Mouse (Mus musculus): ENCODE measurements around the gene Ston2. TPM values are rescaled to one million over a fixed set of nuclear protein-coding genes. Genes with fewer than 3 reads are reported as not detected.
A peak's percentile ranks its signal among the peaks of the same experiment; 100 is the strongest.

The Ston2 gene
- polyA plus RNA-seq, 1 experiment from 2014 or later = 5.6 TPM

DNA sequence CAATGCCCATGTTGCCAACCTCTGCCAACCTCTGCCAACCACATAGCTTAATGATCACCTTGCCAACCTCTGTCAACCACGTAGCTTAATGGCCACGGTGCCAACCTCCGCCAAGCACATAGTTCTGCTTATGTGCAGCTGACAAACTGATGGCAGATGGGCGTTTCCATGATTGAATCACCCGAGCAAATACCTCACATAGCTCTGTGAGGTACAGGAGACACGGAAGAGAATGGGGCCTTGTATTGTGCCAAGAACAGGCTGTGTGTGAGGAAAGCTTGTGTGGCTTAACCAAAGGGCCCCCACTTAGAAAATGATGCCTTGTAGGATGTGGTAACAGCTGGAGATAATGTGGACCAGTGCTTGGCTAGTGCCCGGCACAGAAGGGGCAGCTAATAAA is 120.4 kb downstream of the Ston2 start:
- Histone ChIP-seq H3K4me3 (ENCODE audit: low read depth, low read length) (no peak overlapping the region), H3K36me3 (replicated peaks; ENCODE audit: insufficient read depth, low read length) (no peaks in the 10 kb centered on the region), H3K27me3 (ENCODE audit: insufficient read depth, low read length) (no peaks in the 10 kb centered on the region), H3K27ac (ENCODE audit: low read depth) (peak overlapping the region; percentile 88), H3K9ac (replicated peaks) (no peak overlapping the region), H3K4me2 (ENCODE audit: low read depth, low read length) (no peak overlapping the region), H3K9me3 (ENCODE audit: low read length) (no peaks in the 10 kb centered on the region), H3K4me1 (ENCODE audit: insufficient read depth) (peaks cover 23% of the 10 kb centered on the region)
- TF ChIP-seq CTCF (IDR thresholded peaks at IDR 0.05; ENCODE audit: low read depth) = no peak
- no peak for TF ChIP-seq EP300 (IDR thresholded peaks at IDR 0.05; ENCODE audit: low read depth)
- 69% methylated on average over 7 of the region's 7 CpGs for WGBS (ENCODE audit: insufficient replicate concordance)
- ATAC-seq = no peak
- no peak for DNase-seq

DNA sequence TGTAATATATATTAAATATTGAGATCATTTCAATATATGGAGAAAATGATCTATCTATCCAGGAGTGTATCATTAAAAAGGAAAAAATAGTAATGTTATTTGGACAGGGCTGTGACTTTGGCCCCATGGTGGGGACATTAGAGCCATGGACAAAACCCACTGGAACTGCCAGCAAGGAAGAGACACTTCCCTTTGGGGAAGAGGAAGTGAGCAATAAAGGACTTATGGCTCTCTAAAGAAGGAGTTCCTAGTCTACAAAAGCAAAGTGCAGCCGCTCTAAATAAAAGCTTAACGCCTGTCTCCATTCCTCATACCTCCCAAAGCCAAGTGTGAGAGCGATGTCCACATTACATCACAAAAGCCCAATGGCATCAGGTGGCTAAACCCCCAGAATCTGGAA is 121.6 kb downstream of the Ston2 start:
- peaks cover 23% of the 10 kb centered on the region for H3K4me1 ChIP-seq (ENCODE audit: insufficient read depth)
- no peak overlapping the region for H3K9ac ChIP-seq (replicated peaks)
- TF ChIP-seq EP300 (IDR thresholded peaks at IDR 0.05; ENCODE audit: low read depth) = no peak
- TF ChIP-seq CTCF (IDR thresholded peaks at IDR 0.05; ENCODE audit: low read depth) = no peak
- H3K36me3 ChIP-seq (replicated peaks; ENCODE audit: insufficient read depth, low read length) = no peaks in the 10 kb centered on the region
- ATAC-seq (no peak), DNase-seq (no peak)
- H3K4me3 ChIP-seq (ENCODE audit: low read depth, low read length) = no peak overlapping the region
- H3K9me3 ChIP-seq (ENCODE audit: low read length) = no peaks in the 10 kb centered on the region
- no peak overlapping the region for H3K4me2 ChIP-seq (ENCODE audit: low read depth, low read length)
- WGBS (ENCODE audit: insufficient replicate concordance) = 51% methylated on average over 3 of the region's 3 CpGs
- no peaks in the 10 kb centered on the region for H3K27me3 ChIP-seq (ENCODE audit: insufficient read depth, low read length)
- H3K27ac ChIP-seq (ENCODE audit: low read depth) = no peak overlapping the region

DNA sequence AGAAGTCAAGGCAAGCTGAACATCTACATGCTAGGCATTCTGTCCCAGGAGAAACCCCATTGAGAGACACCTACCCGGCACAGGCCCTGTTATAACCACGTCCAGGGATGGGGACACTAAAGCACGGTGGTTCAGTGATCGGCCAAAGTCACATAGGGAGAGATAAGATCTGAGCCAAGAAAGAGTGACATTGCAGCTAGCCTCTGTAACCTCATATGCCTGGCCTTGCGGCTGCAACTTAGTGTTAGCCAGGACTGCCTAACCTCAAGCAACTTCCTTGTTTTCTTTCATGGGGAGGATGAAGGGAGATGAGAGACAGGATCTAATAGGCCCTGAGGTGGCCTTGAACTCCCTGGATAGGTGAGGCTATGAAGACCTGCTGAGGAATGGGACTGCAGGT is 122.8 kb downstream of the Ston2 start:
- Histone ChIP-seq H3K9me3 (ENCODE audit: low read length) (no peaks in the 10 kb centered on the region), H3K36me3 (replicated peaks; ENCODE audit: insufficient read depth, low read length) (no peaks in the 10 kb centered on the region), H3K27me3 (ENCODE audit: insufficient read depth, low read length) (no peaks in the 10 kb centered on the region), H3K4me3 (ENCODE audit: low read depth, low read length) (no peak overlapping the region), H3K4me2 (ENCODE audit: low read depth, low read length) (no peak overlapping the region), H3K9ac (replicated peaks) (no peak overlapping the region), H3K27ac (ENCODE audit: low read depth) (no peak overlapping the region), H3K4me1 (ENCODE audit: insufficient read depth) (peaks cover 23% of the 10 kb centered on the region)
- DNase-seq = no peak
- TF ChIP-seq EP300 (IDR thresholded peaks at IDR 0.05; ENCODE audit: low read depth) (no peak), CTCF (IDR thresholded peaks at IDR 0.05; ENCODE audit: low read depth) (no peak)
- ATAC-seq = no peak
- 36% methylated on average over 5 of the region's 5 CpGs for WGBS (ENCODE audit: insufficient replicate concordance)

- H3K4me1 ChIP-seq (ENCODE audit: insufficient read depth) = peaks cover 23% of the 10 kb centered on the region
Observed at GRCm38 (mm10) chr12:91663260-91663659, 124.9 kb downstream of the Ston2 start.

DNA sequence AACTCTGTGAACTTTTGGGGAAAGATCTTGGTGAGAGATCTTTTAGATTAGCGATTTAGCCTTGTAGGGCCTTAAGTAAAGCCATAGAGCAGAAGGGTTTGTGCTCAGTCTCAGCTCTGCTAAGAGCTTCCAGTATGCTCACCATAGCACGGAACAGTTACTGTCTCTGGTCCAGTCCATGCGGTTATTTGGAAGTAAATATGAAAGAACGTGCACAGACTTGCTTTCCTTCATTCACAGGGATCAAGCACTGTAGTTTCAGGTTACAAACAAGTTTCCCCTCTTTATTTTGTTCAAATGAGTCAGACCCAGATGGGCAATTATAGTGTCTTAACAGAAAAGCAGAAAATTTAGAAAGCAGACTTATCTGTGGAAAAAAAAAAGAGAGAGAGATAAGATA is 125.3 kb downstream of the Ston2 start:
- no peak overlapping the region for H3K4me2 ChIP-seq (ENCODE audit: low read depth, low read length)
- no peak for TF ChIP-seq EP300 (IDR thresholded peaks at IDR 0.05; ENCODE audit: low read depth)
- TF ChIP-seq CTCF (IDR thresholded peaks at IDR 0.05; ENCODE audit: low read depth) = no peak
- H3K27ac ChIP-seq (ENCODE audit: low read depth) = no peak overlapping the region
- H3K36me3 ChIP-seq (replicated peaks; ENCODE audit: insufficient read depth, low read length) = no peaks in the 10 kb centered on the region
- H3K4me3 ChIP-seq (ENCODE audit: low read depth, low read length) = no peak overlapping the region
- no peaks in the 10 kb centered on the region for H3K27me3 ChIP-seq (ENCODE audit: insufficient read depth, low read length)
- peaks cover 23% of the 10 kb centered on the region for H3K4me1 ChIP-seq (ENCODE audit: insufficient read depth)
- 90% methylated on average over 4 of the region's 4 CpGs for WGBS (ENCODE audit: insufficient replicate concordance)
- DNase-seq (no peak), ATAC-seq (no peak)
- H3K9ac ChIP-seq (replicated peaks) = no peak overlapping the region
- no peaks in the 10 kb centered on the region for H3K9me3 ChIP-seq (ENCODE audit: low read length)

More at GRCm38 (mm10) chr12:91663260-91663659, 124.9 kb downstream of the Ston2 start:
- Histone ChIP-seq H3K27me3 (ENCODE audit: insufficient read depth, low read length) (no peaks in the 10 kb centered on the region), H3K27ac (ENCODE audit: low read depth) (no peak overlapping the region), H3K4me2 (ENCODE audit: low read depth, low read length) (no peak overlapping the region), H3K9me3 (ENCODE audit: low read length) (no peaks in the 10 kb centered on the region), H3K4me3 (ENCODE audit: low read depth, low read length) (no peak overlapping the region), H3K9ac (replicated peaks) (no peak overlapping the region), H3K36me3 (replicated peaks; ENCODE audit: insufficient read depth, low read length) (no peaks in the 10 kb centered on the region)
- ATAC-seq (no peak), DNase-seq (no peak)
- 70% methylated on average over 6 of the region's 6 CpGs for WGBS (ENCODE audit: insufficient replicate concordance)
- TF ChIP-seq EP300 (IDR thresholded peaks at IDR 0.05; ENCODE audit: low read depth) (no peak), CTCF (IDR thresholded peaks at IDR 0.05; ENCODE audit: low read depth) (no peak)

DNA sequence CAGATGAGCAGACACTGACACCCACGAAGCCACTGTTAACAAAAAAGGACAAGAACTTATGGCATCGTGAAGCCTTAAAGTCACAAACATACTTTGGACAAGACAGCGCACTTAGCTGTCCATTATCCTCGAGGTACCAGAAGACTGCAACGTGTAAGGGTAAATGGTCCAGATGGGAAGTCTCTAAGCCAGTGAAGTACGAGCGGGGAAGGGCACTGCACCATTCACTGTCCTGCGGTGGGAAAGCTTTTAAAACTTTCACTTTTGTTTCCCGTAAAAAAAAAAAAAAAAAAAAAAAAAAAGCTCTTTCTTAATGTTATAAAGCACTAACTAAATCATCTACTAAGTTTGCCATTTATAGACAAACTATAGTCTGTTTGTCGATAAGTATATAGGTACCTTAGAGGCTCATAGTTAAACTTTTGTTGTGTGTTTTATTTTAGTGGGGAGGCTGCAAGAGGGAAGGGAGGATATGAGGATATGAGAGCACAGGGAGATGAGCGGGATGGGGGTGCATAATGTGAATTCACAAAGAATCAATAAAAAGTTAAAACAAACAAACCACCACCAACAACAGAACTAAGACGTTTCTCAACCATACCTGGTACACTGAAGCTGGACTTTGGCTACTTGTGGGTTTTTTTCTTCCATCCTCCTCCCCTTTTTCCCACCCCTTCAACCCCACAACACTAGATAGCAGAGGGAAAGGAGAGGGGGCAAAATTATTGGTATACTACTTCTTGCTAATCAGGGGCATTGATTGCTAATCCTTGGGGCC is 127.4 kb downstream of the Ston2 start:
- ATAC-seq = peak; percentile 82
- DNase-seq = no peak
- H3K4me2 ChIP-seq (ENCODE audit: low read depth, low read length) = no peak overlapping the region
- H3K27me3 ChIP-seq (ENCODE audit: insufficient read depth, low read length) = no peaks in the 10 kb centered on the region
- H3K36me3 ChIP-seq (replicated peaks; ENCODE audit: insufficient read depth, low read length) = no peaks in the 10 kb centered on the region
- H3K9me3 ChIP-seq (ENCODE audit: low read length) = no peaks in the 10 kb centered on the region
- TF ChIP-seq EP300 (IDR thresholded peaks at IDR 0.05; ENCODE audit: low read depth) = no peak
- no peak for TF ChIP-seq CTCF (IDR thresholded peaks at IDR 0.05; ENCODE audit: low read depth)
- no peak overlapping the region for H3K9ac ChIP-seq (replicated peaks)
- WGBS (ENCODE audit: insufficient replicate concordance) = 72% methylated on average over 12 of the region's 12 CpGs
- H3K27ac ChIP-seq (ENCODE audit: low read depth) = 0 out of 2 replicates have a peak overlapping the region, but pooled peaks have one; percentile 40
- peaks cover 6% of the 10 kb centered on the region for H3K4me1 ChIP-seq (ENCODE audit: insufficient read depth)
- H3K4me3 ChIP-seq (ENCODE audit: low read depth, low read length) = no peak overlapping the region
